Mouse (Mus musculus) T-helper 2 cell (primary cell): ENCODE measurements around the gene Slc35a1.
"Not testable (repeated sequence)": the region's sequence is repeated elsewhere in the genome, so short reads cannot be mapped to it uniquely, and the experiment has no call there.

Experiments used
- in situ Hi-C: fragments of 300-600 bp; cut with MboI, MseI; formaldehyde crosslinking; loops from one replicate; pipeline ENCODE4 v1.15.1; 2025; ENCODE audit warnings: high pct_unique_total_duplicates

Slc35a1 gene

GRCm38 (mm10) chr4:34686874-34687567 lies at the start of gene Slc35a1:
TSS of gene Slc35a1 (minus strand) at chr4:34687438.
- in situ Hi-C loops: no loop called here

- in situ Hi-C loops: no loop called here
Observed at GRCm38 (mm10) chr4:34734461-34734860, 47.2 kb upstream of the Slc35a1 start.

- in situ Hi-C loops: not testable (repeated sequence)
Observed at GRCm38 (mm10) chr4:34733415-34733814, 46.2 kb upstream of the Slc35a1 start.

DNA sequence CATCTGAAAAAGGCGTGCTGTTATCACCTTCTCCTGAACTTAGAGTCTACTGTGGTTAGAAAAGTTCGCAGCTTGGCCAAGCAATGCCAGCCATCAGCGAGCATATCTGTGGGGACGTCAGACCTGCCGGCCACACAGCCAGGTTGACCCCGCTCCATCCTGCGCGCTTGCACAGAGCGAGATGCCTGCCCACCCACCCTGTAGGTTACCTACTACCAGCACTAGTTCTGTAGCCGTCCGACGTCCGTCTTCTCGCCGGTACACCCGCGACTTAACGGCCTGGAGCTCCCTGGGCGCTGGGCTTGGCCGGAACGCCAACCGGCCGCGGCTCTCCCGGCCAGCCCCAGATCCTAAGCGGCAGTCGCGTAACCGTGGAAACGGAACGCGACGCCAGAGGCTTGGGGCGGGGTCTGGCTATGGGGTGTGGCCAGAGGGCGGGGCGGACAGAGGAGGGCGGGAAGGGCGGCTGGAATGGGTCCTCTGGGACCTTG lies 42.7 kb upstream of the Slc35a1 start, which contains the start of gene Cfap206:
Cfap206 (minus strand) TSS at position 356 of the 491 bp plus-strand sequence.
- in situ Hi-C loops: no loop called here

DNA sequence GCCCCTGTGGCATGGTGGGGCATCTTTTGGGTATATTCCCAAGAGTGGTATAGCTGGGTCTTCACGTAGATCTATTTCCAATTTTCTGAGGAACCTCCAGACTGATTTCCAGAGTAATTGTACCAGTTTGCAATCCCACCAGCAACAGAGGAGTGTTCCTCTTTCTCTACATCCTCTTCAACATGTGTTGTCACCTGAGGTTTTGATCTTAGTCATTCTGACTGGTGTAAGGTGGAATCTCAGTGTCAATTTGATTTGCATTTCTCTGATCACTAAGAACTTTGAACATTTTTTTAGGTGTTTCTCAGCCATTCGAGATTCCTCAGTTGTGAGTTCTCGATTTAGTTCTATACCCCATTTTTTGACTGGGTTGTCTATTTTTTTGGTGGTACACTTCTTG lies 38.5 kb upstream of the Slc35a1 start:
- in situ Hi-C loops: not testable (repeated sequence)

- in situ Hi-C loops: no loop called here
Observed at GRCm38 (mm10) chr4:34724306-34724705, 37.1 kb upstream of the Slc35a1 start.

GRCm38 (mm10) chr4:34723186-34723585 lies 35.9 kb upstream of the Slc35a1 start:
- in situ Hi-C loops: no loop called here

- in situ Hi-C loops: no loop called here
Observed at GRCm38 (mm10) chr4:34720127-34720895, 33.1 kb upstream of the Slc35a1 start.

DNA sequence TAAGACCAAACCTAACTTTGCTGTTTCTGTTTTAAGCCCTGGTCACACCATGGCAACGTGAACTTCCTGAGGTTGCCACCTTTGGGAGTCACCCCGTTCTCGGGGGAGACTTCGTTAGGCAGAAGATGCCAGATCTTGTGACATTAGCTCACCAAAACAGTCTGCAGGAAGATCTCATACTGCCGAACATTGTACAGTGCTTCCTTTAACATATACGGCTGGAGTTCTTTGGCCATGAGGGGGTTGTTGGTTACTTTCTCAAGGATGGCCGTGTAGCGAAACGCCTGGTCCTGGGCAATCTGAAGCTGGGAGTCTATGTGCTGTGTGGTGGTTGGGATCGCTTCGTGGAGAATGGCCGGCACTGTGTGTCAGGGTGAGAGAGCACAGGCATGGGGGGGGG lies 32.2 kb upstream of the Slc35a1 start:
- in situ Hi-C loops: no loop called here

DNA sequence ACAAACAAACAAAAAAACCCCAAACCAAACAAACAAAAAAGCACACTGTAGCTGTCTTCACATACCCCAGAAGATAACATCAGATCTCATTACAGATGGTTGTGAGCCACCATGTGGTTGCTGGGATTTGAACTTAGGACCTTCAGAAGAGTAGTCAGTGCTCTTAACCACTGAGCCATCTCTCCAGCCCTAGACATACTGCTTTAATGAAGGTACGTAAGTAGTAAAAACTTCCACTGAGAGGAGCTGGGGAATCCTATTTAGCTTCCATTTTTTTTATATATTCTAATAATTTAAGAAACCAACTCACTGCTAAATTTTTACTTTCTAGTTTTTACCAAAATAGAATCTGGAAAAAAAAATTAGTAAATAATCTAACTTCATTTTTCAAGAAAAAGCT lies 27.8 kb upstream of the Slc35a1 start:
- in situ Hi-C loops: no loop called here

GRCm38 (mm10) chr4:34708127-34708526 lies 20.9 kb upstream of the Slc35a1 start:
- in situ Hi-C loops: no loop called here

GRCm38 (mm10) chr4:34707248-34707647 lies 20.0 kb upstream of the Slc35a1 start:
- in situ Hi-C loops: no loop called here

DNA sequence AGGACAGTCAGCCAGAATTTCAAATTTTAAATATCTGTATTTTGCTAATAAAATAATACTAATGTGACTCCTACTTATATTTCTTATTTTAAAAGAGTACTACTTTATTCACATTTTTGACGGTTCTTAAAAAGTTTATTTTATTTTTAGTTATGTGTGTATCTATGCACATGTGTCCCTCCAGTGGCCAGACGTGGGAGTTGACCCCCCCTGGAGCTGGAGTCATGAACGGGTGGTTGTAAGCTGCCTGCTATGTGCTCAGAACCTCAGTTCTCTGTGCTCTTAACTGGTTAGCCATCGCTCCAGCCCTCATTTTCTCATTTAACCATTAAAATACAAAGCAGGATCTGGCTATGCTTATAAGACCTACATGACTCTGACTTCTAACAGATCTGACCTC lies 15.8 kb upstream of the Slc35a1 start:
- in situ Hi-C loops: no loop called here

- in situ Hi-C loops: no loop called here
Observed at GRCm38 (mm10) chr4:34702231-34702630, 15.0 kb upstream of the Slc35a1 start.

GRCm38 (mm10) chr4:34701528-34701927 lies 14.3 kb upstream of the Slc35a1 start:
- in situ Hi-C loops: no loop called here

- in situ Hi-C loops: no loop called here
Observed at GRCm38 (mm10) chr4:34688021-34688420, 783 bp upstream of the Slc35a1 start.

- in situ Hi-C loops: no loop called here
Observed at GRCm38 (mm10) chr4:34680530-34680929, 6.7 kb downstream of the Slc35a1 start.

GRCm38 (mm10) chr4:34673721-34674120 lies 13.5 kb downstream of the Slc35a1 start:
- in situ Hi-C loops: no loop called here

DNA sequence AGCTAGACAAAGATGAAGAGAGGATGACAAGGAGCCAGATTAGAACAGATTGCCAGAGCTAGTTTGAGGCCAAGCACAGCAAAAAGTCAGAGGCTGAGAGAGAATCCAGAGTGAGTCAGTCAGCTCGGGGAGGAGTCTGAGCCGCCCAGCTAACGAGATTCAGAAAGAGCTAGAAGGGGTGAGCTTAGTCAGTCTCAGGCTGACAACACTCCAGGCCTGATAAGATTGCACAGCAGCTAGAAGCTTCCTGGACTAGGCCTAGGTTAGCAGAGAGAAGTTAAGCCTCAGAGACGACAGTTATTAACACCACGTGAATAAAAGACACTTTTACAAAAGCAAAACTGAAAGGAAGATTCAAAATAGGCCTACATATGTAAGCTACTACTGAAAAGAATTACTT lies 19.3 kb downstream of the Slc35a1 start:
- in situ Hi-C loops: no loop called here

GRCm38 (mm10) chr4:34661927-34662326 lies 25.3 kb downstream of the Slc35a1 start:
- in situ Hi-C loops: no loop called here

GRCm38 (mm10) chr4:34661514-34661913 lies 25.7 kb downstream of the Slc35a1 start:
- in situ Hi-C loops: no loop called here

DNA sequence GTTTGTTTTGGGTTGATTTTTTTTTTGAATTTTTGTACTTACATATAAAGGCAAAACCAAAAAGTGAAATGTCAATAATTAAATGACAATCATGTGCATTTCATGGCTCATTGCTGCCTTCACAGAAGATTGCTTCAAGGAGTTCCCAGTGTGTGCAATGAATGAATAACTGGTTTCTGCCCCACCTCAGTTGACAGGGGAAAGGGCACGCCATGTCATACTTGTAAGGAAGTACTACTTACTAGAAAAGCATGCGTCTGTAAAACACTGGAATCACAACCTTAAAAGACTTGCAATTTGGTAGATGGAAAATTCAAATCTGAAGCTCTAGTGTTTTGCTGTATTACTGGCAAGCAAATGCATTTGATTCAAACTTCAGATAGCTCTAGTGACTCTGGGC lies 28.2 kb downstream of the Slc35a1 start:
- in situ Hi-C loops: loop anchor here (10.0 kb wide), 1 partner anchor 224 kb away; no protein-coding TSS in a partner anchor

DNA sequence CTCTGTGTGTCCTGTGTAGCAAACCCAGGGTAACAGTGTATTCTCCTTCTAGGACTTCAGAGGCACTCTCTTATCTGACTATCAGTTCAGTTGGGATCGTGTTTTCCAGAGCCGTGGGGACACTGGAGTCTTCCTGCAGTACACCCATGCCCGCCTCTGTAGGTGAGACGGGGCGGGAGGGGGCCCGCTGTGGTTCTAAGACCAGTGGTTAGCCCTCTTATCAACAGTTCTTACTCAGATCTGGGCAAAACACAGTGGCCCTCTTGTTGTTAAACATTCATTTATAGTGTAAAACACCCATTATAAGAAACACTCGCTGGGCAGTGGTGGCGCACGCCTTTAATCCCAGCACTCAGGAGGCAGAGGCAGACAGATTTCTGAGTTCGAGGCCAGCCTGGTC lies 31.1 kb downstream of the Slc35a1 start:
- in situ Hi-C loops: loop anchor here (10.0 kb wide), 1 partner anchor 221 kb away; no protein-coding TSS in a partner anchor
